Mouse (Mus musculus) heart, adult 2 months (tissue): Measurements from ENCODE around the gene Inpp5a. TPM values are rescaled to one million over a fixed set of nuclear protein-coding genes. Genes with fewer than 3 reads are reported as not detected.
A peak's percentile ranks its signal among the peaks of the same experiment; 100 is the strongest.

ENCODE experiments used
- DNase-seq, 2 experiments: peaks; one replicate each; pipeline ENCODE4 v3.0.0; 2021
- H3K27ac ChIP-seq: fragments of 200-600 bp; 2 replicates; pipeline ENCODE4 v1.8.1; 2022
- H3K27me3 ChIP-seq: fragments of 200-500 bp; 2 replicates; pipeline ENCODE4 v1.6.1; 2012; ENCODE audit warnings: mild to moderate bottlenecking, low read length, inconsistent platforms, mixed read lengths; ENCODE audit not compliant: control insufficient read depth, insufficient read depth
- H3K36me3 ChIP-seq: fragments of 200-500 bp; 2 replicates; pipeline ENCODE4 v1.6.1; 2012; ENCODE audit warnings: low read length, inconsistent platforms; ENCODE audit not compliant: control insufficient read depth, insufficient read depth
- H3K4me1 ChIP-seq: fragments of 200-500 bp; 2 replicates; pipeline ENCODE4 v1.6.1; 2011; ENCODE audit warnings: low read length; ENCODE audit not compliant: control insufficient read depth, insufficient read depth
- H3K4me3 ChIP-seq: fragments of 200-600 bp; 2 replicates; pipeline ENCODE4 v1.8.1; 2022
- H3K79me2 ChIP-seq: fragments of 200-500 bp; replicated peaks from 2 replicates; pipeline ENCODE4 v1.6.1; 2012; ENCODE audit warnings: mild to moderate bottlenecking, inconsistent platforms, low read length, moderate library complexity, mixed read lengths; ENCODE audit not compliant: control insufficient read depth, insufficient read depth
- H3K9ac ChIP-seq: fragments of 200-500 bp; 2 replicates; pipeline ENCODE4 v1.6.1; 2012; ENCODE audit warnings: low read depth, mild to moderate bottlenecking, control low read depth, inconsistent platforms, low read length, mixed read lengths
- CTCF ChIP-seq: fragments of 200-600 bp; IDR thresholded peaks from 2 replicates; pipeline ENCODE4 v1.8.1; 2022; ENCODE audit warnings: antibody characterized with exemption, mild to moderate bottlenecking, moderate library complexity
- EP300 ChIP-seq: fragments of 200-500 bp; IDR thresholded peaks from 2 replicates; pipeline ENCODE4 v1.6.1; 2011; ENCODE audit warnings: low read depth, low read length, control low read depth; ENCODE audit not compliant: insufficient read depth
- POLR2A ChIP-seq: fragments of 200-500 bp; IDR thresholded peaks from 2 replicates; pipeline ENCODE4 v1.6.1; 2011; ENCODE audit warnings: mild to moderate bottlenecking, low read depth, low read length, control low read depth; ENCODE audit not compliant: insufficient read depth
- WGBS: fragments of 180-500 bp; shearing (Covaris S2); methylation state at CpG from one replicate; pipeline ENCODE4 v1.1.7; 2018; 5-methylcytosine and 5-hydroxymethylcytosine counted together
- intact Hi-C: fragments of 180-260 bp; cut with DNase I; formaldehyde crosslinking; loops from one replicate; pipeline ENCODE4 v1.15.1; 2025
- polyA plus RNA-seq: library from polyadenylated mRNA; depleted of rRNA; stranded (reverse); fragments of >200 nt; gene quantifications from 2 replicates; pipeline ENCODE4 v1.2.3, GENCODE M21; 2012
- total RNA-seq, 2 experiments: library from RNA; stranded (reverse); gene quantifications; 2 replicates each; pipeline ENCODE4 v1.2.3; 2021

The Inpp5a gene
- total and polyA plus RNA-seq, 3 experiments = 134 to 306 (median 280) TPM

- peaks cover 40% of the 10 kb centered on the region for H3K4me1 ChIP-seq
- no peak for TF ChIP-seq POLR2A
- TF ChIP-seq EP300 = no peak
- TF ChIP-seq CTCF = no peak
- peaks cover 4% of the 10 kb centered on the region for H3K36me3 ChIP-seq
- H3K9ac ChIP-seq = no peak overlapping the region
- intact Hi-C loops = no loop called here
- H3K27me3 ChIP-seq = no peaks in the 10 kb centered on the region
- H3K79me2 ChIP-seq = peaks cover 15% of the 10 kb centered on the region
- no peak for DNase-seq
- no peak overlapping the region for H3K4me3 ChIP-seq
- no peak overlapping the region for H3K27ac ChIP-seq
Measured at GRCm38 (mm10) chr7:139407966-139408365, 19.1 kb downstream of the Inpp5a start.

- Histone ChIP-seq H3K9ac (no peak overlapping the region), H3K4me3 (no peak overlapping the region), H3K4me1 (peaks cover 50% of the 10 kb centered on the region), H3K36me3 (peaks cover 4% of the 10 kb centered on the region), H3K27ac (no peak overlapping the region), H3K27me3 (no peaks in the 10 kb centered on the region), H3K79me2 (peaks cover 17% of the 10 kb centered on the region)
- 47% methylated on average over 5 of the region's 5 CpGs for WGBS
- intact Hi-C loops = no loop called here
- DNase-seq = no peak
- TF ChIP-seq EP300 (no peak), CTCF (no peak), POLR2A (no peak)
Measured at GRCm38 (mm10) chr7:139409903-139410302, 21.0 kb downstream of the Inpp5a start.

- Histone ChIP-seq H3K4me1 (peaks cover 55% of the 10 kb centered on the region), H3K27ac (peak overlapping the region; percentile 9; the same call in 1 of the 2 replicates), H3K9ac (no peak overlapping the region), H3K27me3 (no peaks in the 10 kb centered on the region), H3K79me2 (peaks cover 14% of the 10 kb centered on the region), H3K36me3 (peaks cover 4% of the 10 kb centered on the region), H3K4me3 (no peak overlapping the region)
- intact Hi-C loops = no loop called here
- no peak for TF ChIP-seq CTCF
- no peak for TF ChIP-seq POLR2A
- no peak for TF ChIP-seq EP300
- WGBS = 9% methylated on average over 8 of the region's 8 CpGs
- DNase-seq = peak in 1 of 2 experiments; percentile 60
Measured at GRCm38 (mm10) chr7:139412223-139412950, 23.5 kb downstream of the Inpp5a start.

GRCm38 (mm10) chr7:139413400-139413799 is 24.5 kb downstream of the Inpp5a start:
- TF ChIP-seq CTCF (no peak), POLR2A (no peak), EP300 (no peak)
- no peak overlapping the region for H3K27ac ChIP-seq
- DNase-seq = no peak
- peaks cover 52% of the 10 kb centered on the region for H3K4me1 ChIP-seq
- H3K36me3 ChIP-seq = peaks cover 4% of the 10 kb centered on the region
- peaks cover 15% of the 10 kb centered on the region for H3K79me2 ChIP-seq
- intact Hi-C loops = no loop called here
- no peak overlapping the region for H3K9ac ChIP-seq
- H3K4me3 ChIP-seq = no peak overlapping the region
- whole genome bisulfite sequencing = 31% methylated on average over 3 of the region's 3 CpGs
- no peaks in the 10 kb centered on the region for H3K27me3 ChIP-seq

GRCm38 (mm10) chr7:139415616-139416225 is 26.8 kb downstream of the Inpp5a start:
- Histone ChIP-seq H3K27me3 (no peaks in the 10 kb centered on the region), H3K27ac (peak overlapping the region; percentile 45), H3K9ac (no peak overlapping the region), H3K36me3 (peaks cover 4% of the 10 kb centered on the region), H3K4me3 (no peak overlapping the region), H3K79me2 (peaks cover 20% of the 10 kb centered on the region), H3K4me1 (peaks cover 56% of the 10 kb centered on the region)
- intact Hi-C loops = loop anchor here (2.0 kb wide), 1 partner anchor 19 kb away; no protein-coding TSS in a partner anchor
- TF ChIP-seq POLR2A = no peak
- no peak for DNase-seq

- no peak overlapping the region for H3K9ac ChIP-seq
- H3K4me3 ChIP-seq = no peak overlapping the region
- H3K36me3 ChIP-seq = no peaks in the 10 kb centered on the region; the same call in 1 of the 2 replicates
- 92% methylated on average over 1 of the region's 1 CpGs for WGBS
- intact Hi-C loops = no loop called here
- H3K4me1 ChIP-seq = peaks cover 39% of the 10 kb centered on the region
- no peak overlapping the region for H3K27ac ChIP-seq
- DNase-seq = no peak
- no peak for TF ChIP-seq CTCF
- TF ChIP-seq EP300 = no peak
- no peak for TF ChIP-seq POLR2A
- no peaks in the 10 kb centered on the region for H3K27me3 ChIP-seq
- H3K79me2 ChIP-seq = peaks cover 19% of the 10 kb centered on the region
Measured at GRCm38 (mm10) chr7:139418371-139418770, 29.5 kb downstream of the Inpp5a start.
